Mouse (Mus musculus) heart, postnatal 0 days (tissue): ENCODE results near the gene Tm6sf2.

Experiments
- CTCF ChIP-seq: IDR thresholded peaks from 2 replicates; pipeline ENCODE4 v1.5.1; 2016; ENCODE audit warnings: antibody characterized with exemption, control low read depth, low read depth
- EP300 ChIP-seq: IDR thresholded peaks from 2 replicates; pipeline ENCODE4 v1.6.1; 2016; ENCODE audit warnings: antibody characterized with exemption, low read depth

DNA sequence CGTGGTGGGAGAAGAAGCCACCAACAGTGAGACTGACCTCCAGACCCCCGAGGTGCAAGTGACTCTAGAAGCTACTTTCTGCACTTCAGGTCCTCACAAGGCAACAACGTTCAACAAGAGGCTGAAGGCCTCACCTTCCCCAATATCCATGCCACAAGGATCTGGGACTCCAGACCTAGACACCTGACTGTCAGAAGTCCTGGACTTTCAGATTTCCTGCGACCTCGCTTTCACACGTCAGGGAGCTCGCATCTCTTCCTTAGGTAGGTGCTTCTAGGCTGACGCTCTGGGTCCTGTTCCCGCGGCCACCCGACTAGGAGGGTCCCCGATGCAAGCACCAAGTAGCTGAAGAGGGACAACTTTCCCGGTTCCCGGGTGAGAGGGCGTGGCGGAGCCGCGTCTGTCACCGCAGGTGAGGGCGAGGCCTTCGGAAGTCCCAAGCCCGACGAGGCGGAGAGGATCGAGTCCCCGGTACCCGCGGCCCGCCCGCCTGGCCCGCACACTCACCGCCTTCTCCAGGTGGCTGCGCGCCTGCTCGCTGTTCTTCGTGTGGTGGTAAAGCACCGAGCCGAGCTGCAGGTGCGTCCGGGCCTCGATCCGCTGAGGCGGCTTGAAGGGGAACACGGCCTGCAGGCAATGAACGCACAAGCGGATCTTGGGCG is 30.7 kb upstream of the Tm6sf2 start:
- TF ChIP-seq CTCF (no peak), EP300 (no peak)
